Comparison of ENCODE assay signal across 8 mouse cellular contexts in genomic region chr17:48280943-48281738, GRCm38 (mm10). TPM values are rescaled to one million over a fixed set of nuclear protein-coding genes. Genes with fewer than 3 reads are reported as not detected.
DNase-seq lines count a peak whose midpoint lies in the region; ATAC-seq and TF ChIP-seq lines count a peak whose summit lies in the region.

No protein-coding gene starts in this region.

- peaks cover 12% of the 10 kb centered on the region for H3K4me1 ChIP-seq in forebrain, embryonic 13.5 days
- H3K4me1 ChIP-seq in liver, embryonic 12.5 days: peaks cover 54% of the 10 kb centered on the region
- 0 out of 2 replicates have a peak, but pooled peaks cover 6% of the 10 kb centered on the region for H3K4me1 ChIP-seq in stomach, embryonic 15.5 days

- WGBS in forebrain, embryonic 13.5 days: 23% methylated on average over 18 of the region's 18 CpGs
- WGBS in liver, embryonic 12.5 days (ENCODE audit: insufficient replicate concordance): 27% methylated on average over 18 of the region's 18 CpGs
- WGBS in stomach, embryonic 15.5 days: 27% methylated on average over 18 of the region's 18 CpGs

- no peaks in the 10 kb centered on the region for H3K9me3 ChIP-seq in forebrain, embryonic 13.5 days (replicated peaks)
- H3K9me3 ChIP-seq in liver, embryonic 12.5 days (replicated peaks): no peaks in the 10 kb centered on the region
- H3K9me3 ChIP-seq in stomach, embryonic 15.5 days: no peaks in the 10 kb centered on the region

- TF ChIP-seq CTCF in left cerebral cortex, adult 2 months (IDR thresholded peaks at IDR 0.05): no peak

- peak; percentile 73 for ATAC-seq in forebrain, embryonic 13.5 days
- ATAC-seq in liver, embryonic 12.5 days: peak; percentile 64
- ATAC-seq in stomach, embryonic 15.5 days (ENCODE audit: insufficient read depth, low FRiP score, low read depth): peak; percentile 18; the same call in 1 of the 2 replicates

- H3K27ac ChIP-seq in forebrain, embryonic 13.5 days: no peak overlapping the region
- peak overlapping the region; percentile 75 for H3K27ac ChIP-seq in liver, embryonic 12.5 days
- H3K27ac ChIP-seq in stomach, embryonic 15.5 days: no peak overlapping the region
- H3K27ac ChIP-seq in left cerebral cortex, adult 2 months: no peak overlapping the region

- peak overlapping the region; percentile 57 for H3K9ac ChIP-seq in forebrain, embryonic 13.5 days
- H3K9ac ChIP-seq in liver, embryonic 12.5 days: peak overlapping the region; percentile 78
- H3K9ac ChIP-seq in stomach, embryonic 15.5 days: no peak overlapping the region

- no peaks in the 10 kb centered on the region for H3K36me3 ChIP-seq in forebrain, embryonic 13.5 days (ENCODE audit: poor library complexity, severe bottlenecking)
- H3K36me3 ChIP-seq in liver, embryonic 12.5 days: no peaks in the 10 kb centered on the region
- no peaks in the 10 kb centered on the region for H3K36me3 ChIP-seq in stomach, embryonic 15.5 days

- intact Hi-C loops in left cerebral cortex, postnatal 36 days (cut with DNase I): no loop called here
- intact Hi-C loops in left cerebral cortex, adult 2 months (cut with DNase I): no loop called here

- H3K4me2 ChIP-seq in forebrain, embryonic 13.5 days: peak overlapping the region; percentile 62
- peak overlapping the region; percentile 77 for H3K4me2 ChIP-seq in liver, embryonic 12.5 days
- H3K4me2 ChIP-seq in stomach, embryonic 15.5 days: peak overlapping the region; percentile 52

- peak overlapping the region; percentile 34 for H3K4me3 ChIP-seq in forebrain, embryonic 13.5 days
- peak overlapping the region; percentile 60 for H3K4me3 ChIP-seq in liver, embryonic 12.5 days
- peak overlapping the region; percentile 28 for H3K4me3 ChIP-seq in stomach, embryonic 15.5 days (replicated peaks)
- H3K4me3 ChIP-seq in left cerebral cortex, adult 2 months: no peak overlapping the region

- H3K27me3 ChIP-seq in forebrain, embryonic 13.5 days: no peaks in the 10 kb centered on the region
- no peaks in the 10 kb centered on the region for H3K27me3 ChIP-seq in liver, embryonic 12.5 days (replicated peaks)
- no peaks in the 10 kb centered on the region for H3K27me3 ChIP-seq in stomach, embryonic 15.5 days (replicated peaks)

- DNase-seq in retina, postnatal 1 day: peak; percentile 43
- DNase-seq in retina, embryonic 14.5 days (ENCODE audit: low spot score): no peak
- DNase-seq in left cerebral cortex, postnatal 36 days (ENCODE audit: low spot score in 2 of 2): no peak
- DNase-seq in layer of hippocampus, postnatal 10 days (ENCODE audit: low spot score in 2 of 2): no peak
- DNase-seq in left cerebral cortex, adult 2 months (ENCODE audit: extremely low spot score in 1 of 2, low spot score in 2 of 2): no peak

RNA-seq across cellular contexts. Expression of gene Treml4, which starts 17.0 kb away (rescaled TPM):
- polyA plus RNA-seq in forebrain, embryonic 13.5 days (2015; fragmentation: Nextera tagmentation; extraction: Ambion mirVana): 0.18 TPM in 1 of 2 replicates, not detected in the other
- polyA plus RNA-seq in liver, embryonic 12.5 days (2016; fragmentation: Nextera tagmentation; extraction: Ambion mirVana): 2.8 and 3.7 TPM in 2 replicates
- 1.3 TPM in 2 replicates for polyA plus RNA-seq in stomach, embryonic 15.5 days (2015; fragmentation: Nextera tagmentation; extraction: Ambion mirVana)
- not detected for total RNA-seq in left cerebral cortex, postnatal 36 days (2021)
- not detected for total RNA-seq in layer of hippocampus, postnatal 10 days (2021)
- total RNA-seq in left cerebral cortex, adult 2 months (2021): under 1 TPM in 1 of 2 experiments, not detected in 1; 0.34 TPM

RNA-seq across cellular contexts. Expression of gene Treml2, which starts 18.2 kb away (rescaled TPM):
- 0.12 TPM in 1 of 2 replicates, not detected in the other for polyA plus RNA-seq in forebrain, embryonic 13.5 days (2015; fragmentation: Nextera tagmentation; extraction: Ambion mirVana)
- 6.3 and 7.5 TPM in 2 replicates for polyA plus RNA-seq in liver, embryonic 12.5 days (2016; fragmentation: Nextera tagmentation; extraction: Ambion mirVana)
- 0.30 and 0.48 TPM in 2 replicates for polyA plus RNA-seq in stomach, embryonic 15.5 days (2015; fragmentation: Nextera tagmentation; extraction: Ambion mirVana)
- total RNA-seq in left cerebral cortex, postnatal 36 days (2021): under 1 TPM; 0.54 to 0.64 TPM
- total RNA-seq in layer of hippocampus, postnatal 10 days (2021): under 1 TPM; 0.13 to 0.37 TPM
- under 1 TPM; 0.18 to 0.49 TPM for total RNA-seq in left cerebral cortex, adult 2 months (2021)

RNA-seq across cellular contexts. Expression of gene Trem3, which starts 33.6 kb away (rescaled TPM):
- not detected in 2 replicates for polyA plus RNA-seq in forebrain, embryonic 13.5 days (2015; fragmentation: Nextera tagmentation; extraction: Ambion mirVana)
- polyA plus RNA-seq in liver, embryonic 12.5 days (2016; fragmentation: Nextera tagmentation; extraction: Ambion mirVana): 0.77 and 1.3 TPM in 2 replicates
- polyA plus RNA-seq in stomach, embryonic 15.5 days (2015; fragmentation: Nextera tagmentation; extraction: Ambion mirVana): 1.1 and 1.6 TPM in 2 replicates
- under 1 TPM; 0.41 to 0.44 TPM for total RNA-seq in left cerebral cortex, postnatal 36 days (2021)
- total RNA-seq in layer of hippocampus, postnatal 10 days (2021): not detected
- total RNA-seq in left cerebral cortex, adult 2 months (2021): under 1 TPM; 0.36 to 0.72 TPM

RNA-seq across cellular contexts. Expression of gene B430306N03Rik, which starts 34.8 kb away (rescaled TPM):
- polyA plus RNA-seq in forebrain, embryonic 13.5 days (2015; fragmentation: Nextera tagmentation; extraction: Ambion mirVana): 0.04 TPM in 1 of 2 replicates, not detected in the other
- 1.4 and 2.0 TPM in 2 replicates for polyA plus RNA-seq in liver, embryonic 12.5 days (2016; fragmentation: Nextera tagmentation; extraction: Ambion mirVana)
- 0.68 and 0.99 TPM in 2 replicates for polyA plus RNA-seq in stomach, embryonic 15.5 days (2015; fragmentation: Nextera tagmentation; extraction: Ambion mirVana)
- total RNA-seq in left cerebral cortex, postnatal 36 days (2021): under 1 TPM in 1 of 2 experiments, not detected in 1; 0.07 TPM
- not detected for total RNA-seq in layer of hippocampus, postnatal 10 days (2021)
- under 1 TPM in 1 of 2 experiments, not detected in 1; 0.48 TPM for total RNA-seq in left cerebral cortex, adult 2 months (2021)

RNA-seq across cellular contexts. Expression of gene Trem1, which starts 48.6 kb away (rescaled TPM):
- 0.05 TPM in 1 of 2 replicates, not detected in the other for polyA plus RNA-seq in forebrain, embryonic 13.5 days (2015; fragmentation: Nextera tagmentation; extraction: Ambion mirVana)
- 0.42 and 0.56 TPM in 2 replicates for polyA plus RNA-seq in liver, embryonic 12.5 days (2016; fragmentation: Nextera tagmentation; extraction: Ambion mirVana)
- polyA plus RNA-seq in stomach, embryonic 15.5 days (2015; fragmentation: Nextera tagmentation; extraction: Ambion mirVana): 0.34 and 0.60 TPM in 2 replicates
- total RNA-seq in left cerebral cortex, postnatal 36 days (2021): not detected
- total RNA-seq in layer of hippocampus, postnatal 10 days (2021): not detected
- not detected for total RNA-seq in left cerebral cortex, adult 2 months (2021)

Comparison
In these comparisons a context has a peak if more than half of its experiments do, and no peak if none do; other contexts are left out.
1. ATAC-seq: peak in every context shown above with its lines; median percentile 73 in forebrain, embryonic 13.5 days; 64 in liver, embryonic 12.5 days; 18 in stomach, embryonic 15.5 days.